14 mouse cellular contexts compared by ENCODE assay signal in genomic region chr19:23065548-23065947, GRCm38 (mm10).
DNase-seq lines count a peak whose midpoint lies in the region; ATAC-seq and TF ChIP-seq lines count a peak whose summit lies in the region.
"Had no signal": no experiment of that assay in that cellular context is flagged by ENCODE, and none has a peak within 500 bp of the region (broad histone marks: within the 10 kb centered on the region; RNA-seq: fewer than 3 reads in every experiment).

No protein-coding gene starts in this region.

- no peaks in the 10 kb centered on the region for H3K27me3 ChIP-seq in testis, adult 2 months (ENCODE audit: control insufficient read depth, insufficient read depth, low read length)
- no peaks in the 10 kb centered on the region for H3K27me3 ChIP-seq in small intestine, adult 2 months (ENCODE audit: control insufficient read depth, insufficient read depth, low read length)
- no peaks in the 10 kb centered on the region for H3K27me3 ChIP-seq in midbrain, embryonic 11.5 days (ENCODE audit: control insufficient read depth, insufficient read depth, low read length)
- H3K27me3 ChIP-seq: heart, embryonic 15.5 days; limb, embryonic 12.5 days; Patski had no signal

- H3K27ac ChIP-seq in testis, adult 2 months (ENCODE audit: control insufficient read depth, insufficient read depth, low read depth, low read length) = peak overlapping the region; percentile 26; the same call in 1 of the 2 replicates
- H3K27ac ChIP-seq in small intestine, adult 2 months (ENCODE audit: insufficient read depth, low read depth, low read length) = peak overlapping the region; percentile 60
- no peak overlapping the region for H3K27ac ChIP-seq in midbrain, embryonic 11.5 days (ENCODE audit: low read depth, low read length)
- H3K27ac ChIP-seq: forebrain, embryonic 10.5 days; heart, embryonic 15.5 days; limb, embryonic 12.5 days had no signal

- TF ChIP-seq POLR2A in testis, adult 2 months (IDR thresholded peaks at IDR 0.05; ENCODE audit: control insufficient read depth, low read depth, low read length) = no peak
- no peak for TF ChIP-seq POLR2A in small intestine, adult 2 months (IDR thresholded peaks at IDR 0.05; ENCODE audit: low read depth, low read length)

- H3K9ac ChIP-seq in midbrain, embryonic 11.5 days (ENCODE audit: low read length) = no peak overlapping the region
- H3K9ac ChIP-seq: heart, embryonic 15.5 days; limb, embryonic 12.5 days had no signal

- no peak overlapping the region for H3K4me2 ChIP-seq in midbrain, embryonic 11.5 days
- H3K4me2 ChIP-seq: heart, embryonic 15.5 days; limb, embryonic 12.5 days had no signal

- DNase-seq in adrenal gland, postnatal 10 days = peak; percentile 26
- no peak for DNase-seq in adrenal gland, adult 18-20 months (ENCODE audit: low spot score in 2 of 2)
- no peak for DNase-seq in testis, postnatal 10 days (ENCODE audit: low spot score)
- DNase-seq in heart, postnatal 4 days = peak; percentile 27
- DNase-seq in neural tube, embryonic 10.5 days (ENCODE audit: extremely low spot score, low spot score) = no peak
- DNase-seq in midbrain, embryonic 11.5 days (ENCODE audit: low spot score, missing footprints) = no peak
- DNase-seq: right cerebral cortex, adult 18-20 months had no signal

- WGBS in small intestine, adult 2 months = 75% methylated on average over 5 of the region's 5 CpGs
- 81% methylated on average over 5 of the region's 5 CpGs for WGBS in midbrain, embryonic 11.5 days

- no peak for ATAC-seq in midbrain, embryonic 11.5 days (ENCODE audit: low FRiP score)
- ATAC-seq: Patski had no signal

- H3K36me3 ChIP-seq in testis, adult 2 months (ENCODE audit: control insufficient read depth, insufficient read depth, low read length) = no peaks in the 10 kb centered on the region
- H3K36me3 ChIP-seq in small intestine, adult 2 months (ENCODE audit: control insufficient read depth, insufficient read depth, low read length) = no peaks in the 10 kb centered on the region
- no peaks in the 10 kb centered on the region for H3K36me3 ChIP-seq in midbrain, embryonic 11.5 days (ENCODE audit: control insufficient read depth, insufficient read depth, low read length)
- H3K36me3 ChIP-seq: forebrain, embryonic 10.5 days; heart, embryonic 15.5 days; limb, embryonic 12.5 days had no signal

- no peak overlapping the region for H3K4me3 ChIP-seq in testis, adult 2 months (ENCODE audit: control insufficient read depth, low read depth, low read length)
- no peak overlapping the region for H3K4me3 ChIP-seq in small intestine, adult 2 months (ENCODE audit: low read depth, low read length)
- no peak overlapping the region for H3K4me3 ChIP-seq in midbrain, embryonic 11.5 days (ENCODE audit: low read depth, low read length)
- H3K4me3 ChIP-seq: forebrain, embryonic 10.5 days; heart, embryonic 15.5 days; limb, embryonic 12.5 days; myocyte had no signal

- no peaks in the 10 kb centered on the region for H3K9me3 ChIP-seq in midbrain, embryonic 11.5 days (ENCODE audit: control insufficient read depth, low read length)
- H3K9me3 ChIP-seq: forebrain, embryonic 10.5 days; heart, embryonic 15.5 days; limb, embryonic 12.5 days had no signal

- H3K4me1 ChIP-seq in testis, adult 2 months (ENCODE audit: control insufficient read depth, insufficient read depth, low read length) = no peaks in the 10 kb centered on the region
- no peaks in the 10 kb centered on the region; the same call in 1 of the 2 replicates for H3K4me1 ChIP-seq in small intestine, adult 2 months (ENCODE audit: control insufficient read depth, insufficient read depth, insufficient read length, low read length)
- H3K4me1 ChIP-seq in midbrain, embryonic 11.5 days (ENCODE audit: control insufficient read depth, insufficient read depth, low read length) = no peaks in the 10 kb centered on the region
- H3K4me1 ChIP-seq: forebrain, embryonic 10.5 days; heart, embryonic 15.5 days; limb, embryonic 12.5 days had no signal

- no peak for TF ChIP-seq CTCF in testis, adult 2 months (IDR thresholded peaks at IDR 0.05; ENCODE audit: control insufficient read depth, insufficient read depth, insufficient replicate concordance, low read depth, low read length)
- TF ChIP-seq CTCF in small intestine, adult 2 months (IDR thresholded peaks at IDR 0.05; ENCODE audit: extremely low read depth, insufficient read length, insufficient replicate concordance, low read depth, low read length) = no peak

Comparison
In these comparisons a context has a peak if more than half of its experiments do, and no peak if none do; other contexts are left out.
1. DNase-seq: peak in adrenal gland, postnatal 10 days (single experiment) and heart, postnatal 4 days (single experiment); none in adrenal gland, adult 18-20 months (0 of 2), testis, postnatal 10 days (single experiment), neural tube, embryonic 10.5 days (single experiment) and midbrain, embryonic 11.5 days (single experiment).